Mouse (Mus musculus) cerebellum, adult 9-10 months (tissue): ENCODE data around the gene Plxdc1.

Experiments used
- DNase-seq: peaks from one replicate; pipeline ENCODE4 v3.0.0; 2022

Plxdc1 gene

GRCm38 (mm10) chr11:97985727-97986677 is at the start of gene Plxdc1:
Gene Plxdc1 (minus strand): TSS chr11:97986444.
- no peak for DNase-seq

- DNase-seq, result peak; percentile 79
Measured at GRCm38 (mm10) chr11:98035977-98036377, 49.7 kb upstream of the Plxdc1 start.

- no peak for DNase-seq
Measured at GRCm38 (mm10) chr11:98034840-98035239, 48.6 kb upstream of the Plxdc1 start.

GRCm38 (mm10) chr11:98034061-98034460 is 47.8 kb upstream of the Plxdc1 start:
- no peak for DNase-seq

GRCm38 (mm10) chr11:98031443-98031770 is 45.2 kb upstream of the Plxdc1 start:
- peak; percentile 81 for DNase-seq

- DNase-seq, result no peak
Measured at GRCm38 (mm10) chr11:98030701-98031442, 44.6 kb upstream of the Plxdc1 start.

GRCm38 (mm10) chr11:98027785-98028184 is 41.5 kb upstream of the Plxdc1 start:
- peak; percentile 10 for DNase-seq

GRCm38 (mm10) chr11:98027297-98027688 is 41.0 kb upstream of the Plxdc1 start:
- no peak for DNase-seq

GRCm38 (mm10) chr11:98026570-98027296 is 40.5 kb upstream of the Plxdc1 start, which contains the start of gene Rpl19:
Gene Rpl19 (plus strand): TSS chr11:98026710.
- DNase-seq, result peak; percentile 96

- no peak for DNase-seq
Measured at GRCm38 (mm10) chr11:98026248-98026569, 40.0 kb upstream of the Plxdc1 start.

GRCm38 (mm10) chr11:98024516-98024915 is 38.3 kb upstream of the Plxdc1 start:
- DNase-seq, result peak; percentile 34

GRCm38 (mm10) chr11:98022555-98023371 is 36.5 kb upstream of the Plxdc1 start, which contains the start of gene Cacnb1:
Gene Cacnb1 (minus strand): TSS chr11:98023034.
- DNase-seq, result peak; percentile 60

- no peak for DNase-seq
Measured at GRCm38 (mm10) chr11:98022253-98022554, 36.0 kb upstream of the Plxdc1 start.

GRCm38 (mm10) chr11:98021565-98022252 is 35.5 kb upstream of the Plxdc1 start:
- peak; percentile 69 for DNase-seq

GRCm38 (mm10) chr11:98021118-98021517 is 34.9 kb upstream of the Plxdc1 start:
- DNase-seq, result no peak

GRCm38 (mm10) chr11:98020710-98021109 is 34.5 kb upstream of the Plxdc1 start:
- no peak for DNase-seq

- no peak for DNase-seq
Measured at GRCm38 (mm10) chr11:98019883-98020610, 33.8 kb upstream of the Plxdc1 start.

- no peak for DNase-seq
Measured at GRCm38 (mm10) chr11:98018858-98019641, 32.8 kb upstream of the Plxdc1 start.

- no peak for DNase-seq
Measured at GRCm38 (mm10) chr11:98018222-98018621, 32.0 kb upstream of the Plxdc1 start.

- no peak for DNase-seq
Measured at GRCm38 (mm10) chr11:98016824-98017223, 30.6 kb upstream of the Plxdc1 start.
